Mouse (Mus musculus): ENCODE measurements around the gene Gk. TPM values are rescaled to one million over a fixed set of nuclear protein-coding genes. Genes with fewer than 3 reads are reported as not detected.

Gk gene
- total RNA-seq, 2 experiments from 2014 or later: 3.9 to 5.4 TPM

Other genes starting within 250 kb of the Gk start
- gene Tab3, start 202.8 kb downstream of the Gk start, total RNA-seq (2015; ENCODE audit: low replicate concordance): 198 and 286 TPM in 2 replicates
- gene Tab3, start 202.8 kb downstream of the Gk start, total RNA-seq (2017; ENCODE audit: low replicate concordance): 152 and 154 TPM in 2 replicates
- 1.5 and 3.3 TPM in 2 replicates for gene 5430427O19Rik, start 93.5 kb upstream of the Gk start, total RNA-seq (2015; ENCODE audit: low replicate concordance)
- gene 5430427O19Rik, start 93.5 kb upstream of the Gk start, total RNA-seq (2017; ENCODE audit: low replicate concordance): 0.84 and 2.7 TPM in 2 replicates